Mouse (Mus musculus) frontal cortex, postnatal 10 days (tissue): ENCODE measurements around the gene Rps21.

ENCODE experiments used
- DNase-seq, 2 experiments: peaks; one replicate each; pipeline ENCODE4 v3.0.0; 2022; ENCODE audit warnings: low spot score in 2 of 2, mixed read lengths in 1 of 2

Rps21 gene

DNA sequence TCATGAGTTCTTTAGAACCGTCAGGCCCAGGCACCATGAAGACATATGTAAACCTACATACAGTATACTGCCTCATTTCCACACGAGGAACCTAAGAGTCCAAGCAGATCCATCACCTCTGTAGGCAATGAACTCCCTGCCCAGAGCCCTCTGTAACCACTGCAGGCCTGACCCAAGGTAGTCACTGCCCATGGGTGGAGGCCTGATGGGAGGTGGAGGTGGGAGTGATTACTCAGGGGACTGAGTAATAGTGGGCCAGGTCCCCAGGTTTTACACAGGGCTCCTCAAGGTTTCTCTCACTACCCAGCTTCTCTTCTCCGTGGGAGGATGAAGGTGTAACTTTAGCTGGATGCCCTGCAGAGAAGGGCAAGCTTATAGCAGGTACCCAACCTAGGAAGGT lies 28.0 kb upstream of the Rps21 start:
- DNase-seq = no peak

GRCm38 (mm10) chr2:180230482-180230881 lies 26.7 kb upstream of the Rps21 start:
- no peak for DNase-seq

GRCm38 (mm10) chr2:180233101-180233904 lies 23.9 kb upstream of the Rps21 start:
- no peak for DNase-seq

- DNase-seq = no peak
Measured at GRCm38 (mm10) chr2:180234353-180234752, 22.8 kb upstream of the Rps21 start.

- no peak for DNase-seq
Measured at GRCm38 (mm10) chr2:180234980-180235379, 22.2 kb upstream of the Rps21 start.

GRCm38 (mm10) chr2:180235788-180236187 lies 21.4 kb upstream of the Rps21 start:
- no peak for DNase-seq

DNA sequence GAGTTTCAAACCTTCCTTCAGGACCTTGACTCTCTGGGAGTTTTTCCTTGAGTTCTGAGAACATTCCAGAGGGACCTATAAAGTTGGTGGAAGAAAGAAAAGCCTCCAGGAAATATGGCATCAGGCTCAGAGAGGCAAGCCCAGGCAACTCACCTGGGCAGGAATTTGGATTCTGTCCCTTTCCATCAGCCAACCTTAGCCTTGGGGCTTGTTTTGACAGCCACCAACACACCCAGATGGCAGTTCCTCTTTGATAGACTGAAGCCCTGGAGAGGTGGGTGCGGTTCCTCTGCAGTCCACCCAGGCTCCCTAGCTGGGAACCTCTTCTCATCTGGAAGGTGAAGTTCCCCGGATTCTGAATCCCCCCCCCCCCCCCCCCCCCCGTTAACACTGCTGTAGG lies 20.7 kb upstream of the Rps21 start:
- DNase-seq = no peak

DNA sequence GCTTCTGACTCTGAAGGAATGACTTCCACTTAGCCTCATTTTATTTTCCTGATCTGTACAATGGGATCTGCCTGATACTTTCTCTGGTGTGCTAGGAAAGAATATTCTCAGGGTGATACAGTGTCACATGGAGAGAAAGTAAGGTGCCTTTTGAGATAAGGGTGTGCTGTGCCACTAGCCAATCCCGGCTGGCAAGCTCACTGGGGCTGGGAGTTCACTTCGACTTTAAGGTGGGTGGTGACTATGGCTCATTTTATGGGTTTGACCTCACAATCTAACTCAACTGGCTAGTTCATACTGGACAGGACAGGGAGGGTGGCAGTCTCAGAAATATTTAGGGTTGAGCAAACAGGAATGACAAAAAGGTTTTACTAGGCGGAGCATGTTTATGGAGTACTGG lies 20.2 kb upstream of the Rps21 start:
- DNase-seq = no peak

GRCm38 (mm10) chr2:180237601-180238345 lies 19.4 kb upstream of the Rps21 start:
- no peak for DNase-seq

GRCm38 (mm10) chr2:180238591-180238990 lies 18.6 kb upstream of the Rps21 start:
- no peak for DNase-seq

GRCm38 (mm10) chr2:180243108-180243507 lies 14.1 kb upstream of the Rps21 start:
- no peak for DNase-seq

DNA sequence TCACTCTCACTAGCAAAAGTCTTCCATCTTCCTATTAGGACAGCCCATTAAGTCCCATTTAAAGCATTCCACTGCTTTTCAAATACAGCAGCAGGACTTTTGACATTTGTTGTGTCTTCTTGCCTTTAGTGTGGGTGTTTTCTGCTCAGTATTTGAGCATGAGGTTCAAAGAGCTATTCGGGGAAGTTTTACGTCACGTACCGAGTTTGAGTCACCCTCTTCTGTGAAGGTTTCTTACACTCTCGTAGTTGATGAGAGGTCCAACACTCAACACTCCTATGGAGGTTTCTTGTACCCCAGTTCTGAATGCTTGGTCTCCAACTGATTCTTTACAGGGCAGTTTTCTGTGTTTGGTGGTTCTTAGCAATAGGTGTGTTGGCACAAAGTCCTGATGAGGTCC lies 9.3 kb upstream of the Rps21 start:
- DNase-seq = no peak

DNA sequence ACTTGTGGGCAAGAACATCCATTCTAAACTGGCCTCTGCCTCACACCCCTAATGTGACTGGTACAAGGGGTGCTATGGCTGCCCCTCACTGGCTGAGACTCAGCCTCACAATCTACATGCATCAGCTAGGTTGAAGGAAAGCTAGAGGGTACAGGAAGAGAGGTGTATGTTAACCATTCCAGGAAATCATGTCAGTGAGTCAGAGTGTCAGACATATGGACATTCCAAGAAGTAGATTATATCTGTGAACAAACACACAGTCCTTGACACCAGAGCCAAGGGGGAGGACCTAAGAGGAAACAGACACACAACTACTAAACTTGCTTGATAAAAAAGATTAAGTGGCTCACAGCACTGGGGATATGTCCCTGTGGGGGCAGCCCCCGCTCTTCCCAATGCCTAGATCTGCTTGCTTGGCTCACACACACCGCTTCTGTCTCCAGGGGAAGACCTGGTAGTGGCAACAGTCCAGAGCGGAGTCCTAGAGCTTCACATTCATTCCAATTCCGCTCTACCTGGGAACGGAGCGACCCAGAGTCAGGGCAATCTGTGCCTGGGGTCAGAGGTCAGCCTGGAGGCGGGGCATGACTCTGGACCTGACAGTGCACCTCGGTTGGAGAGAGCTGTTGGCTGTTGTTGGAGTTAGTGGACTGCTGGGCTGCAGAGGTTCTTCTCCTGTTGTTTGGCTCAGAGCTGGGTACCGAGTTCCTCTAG lies 8.1 kb upstream of the Rps21 start:
- no peak for DNase-seq

DNA sequence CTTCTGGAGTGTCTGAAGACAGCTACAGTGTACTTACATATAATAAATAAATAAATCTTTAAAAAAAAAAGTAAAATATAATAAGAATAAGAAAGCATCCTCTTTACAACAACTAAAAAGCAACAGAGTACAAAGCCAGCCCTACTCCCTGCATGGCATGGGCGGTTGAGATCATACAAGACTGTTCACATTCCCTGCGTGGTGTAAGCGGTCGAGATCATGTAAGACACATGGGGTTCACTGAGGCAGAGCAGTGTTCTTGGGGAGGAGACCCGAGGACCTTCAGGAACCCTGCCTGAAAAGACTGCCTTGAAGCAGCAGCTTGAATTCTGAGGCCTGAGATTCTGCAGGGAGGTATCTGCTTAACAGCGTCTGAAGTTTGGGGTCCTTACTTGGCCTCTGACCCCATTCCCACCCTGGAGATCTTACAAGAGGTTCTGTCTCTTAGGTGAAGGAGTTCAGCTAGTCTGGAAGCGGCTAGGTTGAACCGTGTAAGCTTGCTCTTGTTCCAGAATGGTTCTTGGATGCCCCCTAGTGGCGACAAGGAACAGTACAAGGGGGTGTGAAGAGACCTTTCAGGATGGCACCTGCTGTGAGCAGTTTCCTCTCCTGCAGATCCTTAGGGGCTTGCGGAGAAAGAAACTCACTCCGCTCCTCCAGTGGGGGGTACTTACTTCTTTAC lies 6.1 kb upstream of the Rps21 start:
- peak; percentile 68 to 80 for DNase-seq

- no peak for DNase-seq
Measured at GRCm38 (mm10) chr2:180251838-180252237, 5.3 kb upstream of the Rps21 start.

GRCm38 (mm10) chr2:180254436-180255209 lies 2.6 kb upstream of the Rps21 start:
- no peak for DNase-seq

DNA sequence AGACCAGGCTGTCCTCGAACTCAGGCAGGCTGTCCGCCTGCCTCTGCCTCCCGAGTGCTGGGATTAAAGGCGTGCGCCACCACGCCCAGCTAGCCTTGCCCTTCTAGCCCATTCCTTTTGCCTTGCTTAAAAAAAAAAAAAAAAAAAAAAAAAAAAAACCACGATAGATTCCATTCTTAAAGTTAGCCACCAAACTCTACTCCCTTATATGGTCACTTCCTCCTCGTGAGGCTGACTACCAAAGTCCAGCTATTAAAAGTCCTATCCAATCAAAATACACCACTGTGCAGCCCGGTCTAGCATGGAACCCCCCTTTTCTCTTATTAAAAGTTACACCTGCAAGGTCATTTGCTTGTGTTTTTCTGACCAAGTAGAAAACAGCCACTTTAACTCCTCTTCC lies 1.5 kb upstream of the Rps21 start:
- no peak for DNase-seq

DNA sequence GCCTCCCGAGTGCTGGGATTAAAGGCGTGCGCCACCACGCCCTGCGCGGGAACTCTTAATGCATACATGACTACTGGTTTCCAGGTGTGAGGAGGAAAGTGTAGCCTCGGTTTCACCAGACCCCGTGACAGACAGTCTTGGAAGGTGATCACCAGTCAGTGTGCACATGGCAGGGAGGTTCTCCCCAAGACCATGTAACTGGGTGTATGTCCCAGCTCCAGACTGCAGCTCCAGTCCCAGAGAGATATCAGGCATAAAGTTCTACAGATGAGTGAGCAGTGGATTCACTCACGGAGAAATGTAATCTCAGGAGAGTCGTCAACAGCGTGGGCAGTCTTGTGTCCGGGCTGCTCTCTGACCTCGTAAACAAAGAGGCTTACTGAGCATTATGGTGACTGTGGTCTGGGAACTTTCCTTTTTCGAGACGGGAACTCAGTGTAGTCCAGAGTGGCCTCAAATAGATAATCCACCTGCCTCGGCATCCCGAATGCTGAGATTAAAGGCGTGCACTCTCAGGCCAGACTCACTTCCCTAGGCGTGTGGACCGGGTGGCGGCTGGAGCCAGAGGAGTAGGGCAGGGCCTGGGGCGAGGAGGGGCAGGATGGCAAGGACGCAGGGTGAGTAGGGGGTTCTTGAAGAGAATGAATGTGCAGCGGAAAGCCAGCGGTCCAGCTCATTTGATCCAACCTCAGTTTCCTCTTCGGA lies 729 bp upstream of the Rps21 start:
- no peak for DNase-seq

GRCm38 (mm10) chr2:180257963-180258865 lies 1.0 kb downstream of the Rps21 start:
- DNase-seq = no peak
